Mouse (Mus musculus): ENCODE measurements around the gene Kcnj4. TPM values are rescaled to one million over a fixed set of nuclear protein-coding genes. Genes with fewer than 3 reads are reported as not detected.
A peak's percentile ranks its signal among the peaks of the same experiment; 100 is the strongest.

Gene Kcnj4
- polyA plus RNA-seq, 1 experiment from 2014 or later = not detected

GRCm38 (mm10) chr15:79448041-79448440 lies 57.0 kb downstream of the Kcnj4 start:
- Histone ChIP-seq H3K27ac (replicated peaks) (no peak overlapping the region), H3K27me3 (peaks cover 5% of the 10 kb centered on the region; the same call in 1 of the 2 replicates), H3K9ac (no peak overlapping the region), H3K4me1 (replicated peaks) (no peaks in the 10 kb centered on the region), H3K4me3 (replicated peaks) (no peak overlapping the region), H3K9me3 (replicated peaks) (no peaks in the 10 kb centered on the region), H3K36me3 (replicated peaks) (no peaks in the 10 kb centered on the region), H3K4me2 (no peak overlapping the region)
- no peak for ATAC-seq (ENCODE audit: insufficient read depth)
- WGBS (ENCODE audit: insufficient replicate concordance) = 80% methylated on average over 3 of the region's 3 CpGs

DNA sequence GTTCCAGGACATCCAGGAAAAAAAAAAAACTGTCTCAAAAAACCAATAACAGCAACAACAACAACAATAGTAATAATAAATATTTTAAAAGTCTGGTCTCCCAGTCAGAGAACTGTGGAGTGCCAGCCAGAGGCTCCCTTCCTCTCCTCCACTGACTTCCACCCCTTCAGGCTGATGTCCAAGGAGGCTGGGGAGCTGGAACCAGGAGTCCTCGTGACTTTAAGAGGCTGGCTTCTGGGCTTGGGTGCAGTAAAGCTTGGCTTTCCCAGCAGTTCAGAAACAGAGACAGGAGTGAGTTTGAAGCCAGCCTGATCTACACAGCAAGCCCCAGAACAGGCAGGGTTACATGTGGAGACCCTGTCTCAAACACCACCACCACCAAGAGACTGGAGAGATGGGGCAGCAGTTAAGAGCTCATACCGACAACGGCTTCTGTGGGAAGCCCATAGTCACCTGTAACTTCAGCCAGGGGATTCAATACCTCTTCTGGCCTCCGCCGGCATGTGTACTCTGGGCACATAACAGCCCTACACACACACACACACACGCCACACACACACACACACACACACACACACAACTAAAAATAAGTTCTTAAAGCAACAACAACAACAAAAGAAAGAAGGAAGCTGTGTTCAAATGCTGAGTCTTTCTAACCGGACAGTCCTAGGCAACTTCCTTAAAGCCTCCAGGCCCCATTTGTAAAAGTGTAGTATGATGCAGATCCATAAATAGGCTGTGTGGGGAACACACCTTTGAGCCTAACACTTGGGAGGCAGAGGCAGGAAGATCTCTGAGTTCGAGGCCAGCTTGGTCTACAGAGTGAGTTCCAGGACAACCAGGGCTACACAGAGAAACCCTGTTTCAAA lies 59.0 kb downstream of the Kcnj4 start:
- peaks cover 26% of the 10 kb centered on the region for H3K27me3 ChIP-seq
- no peak overlapping the region for H3K27ac ChIP-seq (replicated peaks)
- H3K9me3 ChIP-seq (replicated peaks) = no peaks in the 10 kb centered on the region
- no peak overlapping the region for H3K4me2 ChIP-seq
- ATAC-seq (ENCODE audit: insufficient read depth) = no peak
- 48% methylated on average over 8 of the region's 8 CpGs for WGBS (ENCODE audit: insufficient replicate concordance)
- no peak overlapping the region for H3K9ac ChIP-seq
- H3K4me3 ChIP-seq (replicated peaks) = no peak overlapping the region
- H3K36me3 ChIP-seq (replicated peaks) = no peaks in the 10 kb centered on the region
- H3K4me1 ChIP-seq (replicated peaks) = peaks cover 6% of the 10 kb centered on the region

- Histone ChIP-seq H3K9me3 (replicated peaks) (no peaks in the 10 kb centered on the region), H3K27ac (replicated peaks) (no peak overlapping the region), H3K27me3 (peaks cover 34% of the 10 kb centered on the region), H3K4me2 (no peak overlapping the region), H3K36me3 (replicated peaks) (no peaks in the 10 kb centered on the region), H3K4me3 (replicated peaks) (no peak overlapping the region), H3K4me1 (replicated peaks) (peaks cover 18% of the 10 kb centered on the region), H3K9ac (no peak overlapping the region)
- 59% methylated on average over 7 of the region's 7 CpGs for WGBS (ENCODE audit: insufficient replicate concordance)
- no peak for ATAC-seq (ENCODE audit: insufficient read depth)
Measured at GRCm38 (mm10) chr15:79443856-79444410, 61.1 kb downstream of the Kcnj4 start.

DNA sequence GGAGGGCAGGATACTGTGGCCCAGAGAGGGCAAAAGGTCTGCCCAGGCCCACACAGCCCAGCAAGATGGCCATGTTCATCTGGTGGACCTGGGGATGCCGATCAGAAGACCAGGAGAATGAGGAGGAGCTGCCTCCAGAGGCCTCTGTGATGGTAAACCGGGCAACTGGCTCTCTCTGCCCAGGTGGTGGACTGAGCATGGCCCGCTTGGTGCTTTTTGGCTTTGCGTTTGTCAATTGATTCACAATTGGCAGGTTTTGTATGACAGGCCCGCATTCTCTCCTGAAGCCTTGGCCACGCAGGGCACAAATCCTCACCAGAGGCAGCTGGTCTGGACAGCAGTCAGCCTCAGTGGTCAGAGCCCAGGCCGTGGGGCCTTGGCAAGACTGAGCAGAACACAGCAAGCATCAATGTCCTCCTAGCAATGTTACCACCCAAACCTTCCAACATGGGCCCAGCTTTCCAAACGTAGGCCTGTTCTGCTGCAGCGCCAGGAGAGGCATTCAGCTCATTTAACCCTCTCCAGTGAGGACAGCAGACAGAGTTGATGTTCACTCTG lies 62.0 kb downstream of the Kcnj4 start:
- ATAC-seq (ENCODE audit: insufficient read depth) = no peak
- Histone ChIP-seq H3K36me3 (replicated peaks) (no peaks in the 10 kb centered on the region), H3K9me3 (replicated peaks) (no peaks in the 10 kb centered on the region), H3K4me3 (replicated peaks) (no peak overlapping the region), H3K4me1 (replicated peaks) (peaks cover 18% of the 10 kb centered on the region), H3K27ac (replicated peaks) (no peak overlapping the region), H3K27me3 (peaks cover 34% of the 10 kb centered on the region), H3K4me2 (no peak overlapping the region), H3K9ac (no peak overlapping the region)
- WGBS (ENCODE audit: insufficient replicate concordance) = 70% methylated on average over 9 of the region's 9 CpGs

DNA sequence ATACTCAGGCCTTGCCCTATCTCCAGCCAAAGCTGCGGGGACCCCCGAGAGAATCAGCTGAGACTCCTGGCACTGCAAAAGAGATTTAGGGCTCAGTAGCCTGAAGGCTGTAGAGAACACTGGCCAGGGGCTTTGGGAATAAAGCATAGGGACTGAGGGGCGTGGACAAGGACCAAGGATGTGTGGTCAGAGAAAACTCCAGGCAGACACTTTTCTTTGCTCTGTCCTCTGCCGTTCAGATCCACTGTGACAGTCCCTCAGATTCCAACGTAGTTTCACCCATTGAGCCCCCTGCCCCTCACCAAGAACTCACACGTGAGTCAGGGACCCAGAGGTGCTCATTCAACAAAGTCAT lies 62.8 kb downstream of the Kcnj4 start:
- Histone ChIP-seq H3K4me3 (replicated peaks) (peak overlapping the region; percentile 66), H3K27ac (replicated peaks) (no peak overlapping the region), H3K27me3 (peaks cover 34% of the 10 kb centered on the region), H3K9ac (peak overlapping the region; percentile 58), H3K9me3 (replicated peaks) (no peaks in the 10 kb centered on the region), H3K4me2 (peak overlapping the region; percentile 82), H3K36me3 (replicated peaks) (no peaks in the 10 kb centered on the region), H3K4me1 (replicated peaks) (peaks cover 20% of the 10 kb centered on the region)
- WGBS (ENCODE audit: insufficient replicate concordance) = 15% methylated on average over 6 of the region's 6 CpGs
- no peak for ATAC-seq (ENCODE audit: insufficient read depth)

DNA sequence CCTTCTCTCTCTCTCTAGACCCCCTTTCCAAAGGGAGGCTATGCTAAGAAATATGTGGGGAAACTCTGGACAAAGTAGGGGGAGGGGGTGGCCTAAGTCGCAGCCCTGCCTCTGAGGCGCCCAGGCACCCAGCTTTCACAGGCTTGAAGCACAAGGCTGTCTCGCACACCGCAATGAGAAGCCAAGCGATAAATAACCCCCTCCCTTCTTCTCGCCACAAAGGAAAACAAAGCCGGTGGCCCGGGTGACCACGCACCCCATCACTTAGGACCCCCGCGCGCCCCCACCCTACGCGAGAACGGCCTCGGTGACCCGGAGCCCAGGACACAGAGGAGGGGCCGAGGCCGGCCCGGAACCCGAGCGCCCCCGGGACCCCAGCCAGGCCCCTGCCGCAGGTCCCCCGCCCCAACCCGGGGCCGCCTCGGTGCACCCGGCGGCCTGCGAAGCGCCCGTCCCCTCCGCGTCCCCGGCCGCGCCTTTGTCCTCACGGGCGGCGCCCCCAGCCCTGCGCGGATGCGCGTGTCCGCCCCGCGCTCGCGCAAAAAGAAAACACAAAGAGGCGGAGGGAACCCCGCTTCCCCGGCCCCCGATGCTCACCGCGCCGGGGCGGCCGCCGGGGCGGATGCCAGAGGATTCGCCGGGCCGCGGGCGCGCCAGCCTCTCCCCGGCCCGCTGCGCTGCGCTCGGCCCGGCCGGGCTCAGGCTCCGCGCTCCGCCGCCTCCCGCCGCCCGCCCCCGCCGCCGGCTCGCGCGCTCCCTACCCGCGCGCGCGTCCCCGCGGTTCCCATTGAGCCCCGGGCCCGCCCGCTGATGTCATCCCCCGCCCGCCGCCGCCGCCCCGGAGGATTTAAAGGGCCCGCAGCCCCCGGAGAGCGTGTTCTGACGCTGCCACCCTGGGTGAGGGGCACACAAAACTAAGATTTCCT lies 63.4 kb downstream of the Kcnj4 start:
- peak; percentile 53 for ATAC-seq (ENCODE audit: insufficient read depth)
- no peaks in the 10 kb centered on the region for H3K36me3 ChIP-seq (replicated peaks)
- peak overlapping the region; percentile 66 for H3K4me3 ChIP-seq (replicated peaks)
- H3K27ac ChIP-seq (replicated peaks) = peak overlapping the region; percentile 64
- H3K9me3 ChIP-seq (replicated peaks) = no peaks in the 10 kb centered on the region
- WGBS (ENCODE audit: insufficient replicate concordance) = under 1% methylated on average over 105 of the region's 107 CpGs
- peaks cover 34% of the 10 kb centered on the region for H3K27me3 ChIP-seq
- peaks cover 27% of the 10 kb centered on the region for H3K4me1 ChIP-seq (replicated peaks)
- peak overlapping the region; percentile 82 for H3K4me2 ChIP-seq
- peak overlapping the region; percentile 58 for H3K9ac ChIP-seq

DNA sequence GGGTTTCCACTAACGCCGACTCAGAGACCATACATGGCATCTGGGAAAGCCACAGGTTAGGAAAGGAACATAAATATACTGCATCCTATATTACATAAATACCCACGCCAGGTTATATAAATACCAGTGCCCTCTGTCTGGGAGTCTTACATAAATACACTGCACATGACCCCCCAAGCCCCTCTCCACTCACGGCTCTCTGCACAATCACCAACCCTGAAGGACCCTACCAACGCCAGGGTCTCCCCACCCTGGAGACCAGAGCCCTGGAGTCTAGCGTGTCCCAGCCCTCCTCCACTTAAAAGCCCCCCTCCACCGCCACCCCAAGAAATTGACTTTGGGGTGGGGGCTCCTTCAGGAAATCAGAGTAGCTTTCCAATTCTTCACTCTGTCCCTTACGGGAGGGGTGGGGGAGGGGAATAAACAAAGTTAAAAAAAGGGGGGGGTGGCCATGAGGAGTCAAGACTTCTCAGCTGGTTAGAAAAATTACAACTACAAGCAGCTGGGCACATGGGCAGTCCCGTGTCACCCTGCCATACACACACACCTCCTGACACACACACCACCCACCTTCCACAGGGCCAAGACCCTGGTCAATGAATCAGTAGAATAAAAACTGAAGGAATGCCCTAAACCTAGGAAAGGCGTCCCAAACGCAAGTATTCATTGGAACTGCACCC lies 64.2 kb downstream of the Kcnj4 start:
- WGBS (ENCODE audit: insufficient replicate concordance) = 27% methylated on average over 11 of the region's 11 CpGs
- Histone ChIP-seq H3K9me3 (replicated peaks) (no peaks in the 10 kb centered on the region), H3K4me2 (peak overlapping the region; percentile 82), H3K4me3 (replicated peaks) (peak overlapping the region; percentile 66), H3K27me3 (peaks cover 34% of the 10 kb centered on the region), H3K36me3 (replicated peaks) (no peaks in the 10 kb centered on the region), H3K9ac (peak overlapping the region; percentile 58), H3K4me1 (replicated peaks) (peaks cover 35% of the 10 kb centered on the region), H3K27ac (replicated peaks) (no peak overlapping the region)
- ATAC-seq (ENCODE audit: insufficient read depth) = no peak

- Histone ChIP-seq H3K4me2 (peak overlapping the region; percentile 82; the same call in 1 of the 2 replicates), H3K27me3 (peaks cover 34% of the 10 kb centered on the region), H3K36me3 (replicated peaks) (no peaks in the 10 kb centered on the region), H3K4me1 (replicated peaks) (peaks cover 41% of the 10 kb centered on the region), H3K9ac (no peak overlapping the region), H3K27ac (replicated peaks) (no peak overlapping the region), H3K4me3 (replicated peaks) (no peak overlapping the region), H3K9me3 (replicated peaks) (no peaks in the 10 kb centered on the region)
- ATAC-seq (ENCODE audit: insufficient read depth) = no peak
- 60% methylated on average over 4 of the region's 4 CpGs for WGBS (ENCODE audit: insufficient replicate concordance)
Measured at GRCm38 (mm10) chr15:79440223-79440622, 64.8 kb downstream of the Kcnj4 start.

DNA sequence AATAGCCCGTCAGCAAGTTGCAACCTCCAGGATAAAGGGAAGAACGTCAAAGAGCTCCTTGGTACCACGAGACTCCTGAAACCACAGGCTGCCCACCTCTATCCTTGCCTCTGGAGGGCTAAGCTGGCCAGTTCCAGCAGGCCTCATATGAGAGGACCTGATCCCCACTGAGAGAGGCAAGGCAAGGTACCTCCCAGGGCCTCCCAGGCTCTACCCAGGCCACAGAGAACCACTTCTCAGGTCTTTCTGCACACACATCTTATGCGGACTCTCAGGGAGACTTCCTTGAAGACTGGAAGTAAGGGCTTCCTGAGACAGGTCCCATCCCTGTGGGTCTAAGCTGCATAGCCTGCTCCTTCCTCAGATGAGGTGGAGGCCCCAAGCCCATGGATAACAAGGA lies 65.7 kb downstream of the Kcnj4 start:
- WGBS (ENCODE audit: insufficient replicate concordance) = 62% methylated on average over 4 of the region's 4 CpGs
- H3K27me3 ChIP-seq = peaks cover 34% of the 10 kb centered on the region
- no peaks in the 10 kb centered on the region for H3K9me3 ChIP-seq (replicated peaks)
- H3K4me2 ChIP-seq = no peak overlapping the region
- no peaks in the 10 kb centered on the region for H3K36me3 ChIP-seq (replicated peaks)
- H3K4me1 ChIP-seq (replicated peaks) = peaks cover 49% of the 10 kb centered on the region
- H3K4me3 ChIP-seq (replicated peaks) = no peak overlapping the region
- ATAC-seq (ENCODE audit: insufficient read depth) = no peak
- H3K9ac ChIP-seq = no peak overlapping the region
- no peak overlapping the region for H3K27ac ChIP-seq (replicated peaks)

DNA sequence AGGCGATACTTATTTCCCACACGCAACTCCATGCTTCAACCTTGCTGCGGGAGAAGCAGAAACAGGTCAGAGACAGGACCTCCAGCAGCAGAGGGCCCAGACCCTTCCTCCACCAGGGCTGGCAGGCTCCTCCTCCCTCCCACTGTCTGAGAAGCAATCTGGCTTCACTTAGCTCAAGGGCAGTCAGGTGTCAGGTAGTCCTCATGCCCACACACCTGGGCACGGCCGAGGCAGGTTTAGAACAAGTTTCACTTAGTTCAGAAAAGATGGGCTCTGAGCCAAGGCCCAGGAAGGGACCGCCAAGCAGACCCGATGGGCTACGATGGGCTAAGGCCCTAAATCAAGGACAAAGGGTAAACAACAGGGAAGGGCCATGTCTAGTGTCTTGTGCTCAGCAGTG lies 66.2 kb downstream of the Kcnj4 start:
- Histone ChIP-seq H3K4me3 (replicated peaks) (no peak overlapping the region), H3K36me3 (replicated peaks) (no peaks in the 10 kb centered on the region), H3K9me3 (replicated peaks) (no peaks in the 10 kb centered on the region), H3K9ac (no peak overlapping the region), H3K4me2 (no peak overlapping the region), H3K27me3 (peaks cover 34% of the 10 kb centered on the region), H3K27ac (replicated peaks) (no peak overlapping the region), H3K4me1 (replicated peaks) (peaks cover 51% of the 10 kb centered on the region)
- no peak for ATAC-seq (ENCODE audit: insufficient read depth)
- WGBS (ENCODE audit: insufficient replicate concordance) = 72% methylated on average over 8 of the region's 8 CpGs

All from liver, embryonic 15.5 days (tissue).